Mouse (Mus musculus): ENCODE data around the gene Tgfb3. TPM values are rescaled to one million over a fixed set of nuclear protein-coding genes. Genes with fewer than 3 reads are reported as not detected.

Gene Tgfb3
- polyA plus RNA-seq, 1 experiment from 2014 or later = 24.2 TPM

DNA sequence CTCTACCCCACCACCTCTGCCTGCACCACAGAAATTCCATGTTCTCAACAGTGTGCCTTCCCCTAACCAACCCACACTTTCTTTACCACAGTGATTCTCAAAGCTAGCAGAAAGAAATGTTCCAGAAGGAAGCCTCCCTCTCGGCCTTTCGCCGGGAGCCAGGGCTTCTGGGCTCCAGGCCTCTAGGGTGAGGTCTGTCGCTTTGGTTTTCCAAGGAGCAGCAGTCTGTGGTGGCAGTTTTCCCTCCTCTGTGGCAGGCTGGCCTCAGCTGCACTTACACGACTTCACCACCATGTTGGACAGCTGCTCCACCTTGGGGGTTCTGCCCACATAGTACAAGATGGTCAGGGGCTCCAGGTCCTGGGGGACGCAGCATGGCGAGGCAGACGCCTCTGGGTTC lies 21.3 kb downstream of the Tgfb3 start:
- Histone ChIP-seq H3K9ac (no peak overlapping the region), H3K4me3 (no peak overlapping the region), H3K27ac (ENCODE audit: poor library complexity, severe bottlenecking) (no peak overlapping the region), H3K9me3 (replicated peaks) (no peaks in the 10 kb centered on the region), H3K4me2 (no peak overlapping the region), H3K36me3 (peaks cover 54% of the 10 kb centered on the region), H3K4me1 (replicated peaks) (no peaks in the 10 kb centered on the region), H3K27me3 (replicated peaks) (no peaks in the 10 kb centered on the region)
- ATAC-seq (ENCODE audit: insufficient number of reproducible peaks, low FRiP score) = no peak
- WGBS = 81% methylated on average over 8 of the region's 8 CpGs

DNA sequence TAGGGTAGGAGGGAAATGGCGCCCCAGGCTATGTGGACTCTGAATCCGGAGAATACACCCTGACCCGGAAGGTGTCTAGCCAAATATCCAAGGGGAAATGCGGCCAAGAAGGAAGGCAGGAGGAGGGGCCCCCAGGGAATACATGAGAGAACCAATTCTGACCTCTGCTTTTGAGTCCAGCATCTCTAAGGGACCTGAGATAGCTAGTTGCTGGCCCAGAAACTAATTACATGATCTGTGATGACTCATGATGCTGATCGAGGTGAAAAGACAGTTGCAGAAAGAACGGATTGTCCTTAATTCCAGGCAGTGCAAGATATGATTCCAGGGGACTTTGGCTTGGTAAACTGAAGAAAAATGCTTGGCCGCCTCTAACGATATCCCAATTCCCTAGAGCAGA lies 21.9 kb downstream of the Tgfb3 start:
- no peak for ATAC-seq (ENCODE audit: insufficient number of reproducible peaks, low FRiP score)
- no peak overlapping the region for H3K4me2 ChIP-seq
- no peak overlapping the region for H3K4me3 ChIP-seq
- no peak overlapping the region for H3K27ac ChIP-seq (ENCODE audit: poor library complexity, severe bottlenecking)
- WGBS = 86% methylated on average over 8 of the region's 8 CpGs
- H3K9me3 ChIP-seq (replicated peaks) = no peaks in the 10 kb centered on the region
- no peak overlapping the region for H3K9ac ChIP-seq
- H3K27me3 ChIP-seq (replicated peaks) = no peaks in the 10 kb centered on the region
- no peaks in the 10 kb centered on the region for H3K4me1 ChIP-seq (replicated peaks)
- peaks cover 48% of the 10 kb centered on the region for H3K36me3 ChIP-seq

DNA sequence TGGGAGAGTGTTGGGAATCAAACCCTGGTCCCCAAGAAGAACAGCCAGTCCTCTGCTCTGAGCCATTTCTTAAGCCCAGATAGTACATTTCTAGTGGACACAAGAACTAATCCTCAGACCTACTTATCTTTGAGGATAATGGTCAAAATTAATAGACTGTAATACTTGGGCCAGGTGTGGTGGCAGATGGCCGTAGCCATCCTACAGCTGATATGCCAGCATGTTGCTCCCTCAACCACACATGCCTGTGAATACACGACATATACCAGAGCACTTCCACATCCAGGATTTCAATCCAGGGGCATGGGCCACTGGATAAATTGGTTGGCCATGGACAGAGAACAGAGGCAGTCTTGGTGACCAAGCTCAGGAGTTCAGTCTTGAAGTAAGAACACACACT lies 23.5 kb downstream of the Tgfb3 start:
- peaks cover 7% of the 10 kb centered on the region; the same call in 1 of the 2 replicates for H3K4me1 ChIP-seq (replicated peaks)
- H3K36me3 ChIP-seq = peaks cover 44% of the 10 kb centered on the region
- no peak overlapping the region for H3K27ac ChIP-seq (ENCODE audit: poor library complexity, severe bottlenecking)
- 92% methylated on average over 2 of the region's 2 CpGs for WGBS
- no peak for ATAC-seq (ENCODE audit: insufficient number of reproducible peaks, low FRiP score)
- H3K9me3 ChIP-seq (replicated peaks) = no peaks in the 10 kb centered on the region
- no peaks in the 10 kb centered on the region for H3K27me3 ChIP-seq (replicated peaks)
- no peak overlapping the region for H3K4me3 ChIP-seq
- no peak overlapping the region for H3K9ac ChIP-seq
- no peak overlapping the region for H3K4me2 ChIP-seq

DNA sequence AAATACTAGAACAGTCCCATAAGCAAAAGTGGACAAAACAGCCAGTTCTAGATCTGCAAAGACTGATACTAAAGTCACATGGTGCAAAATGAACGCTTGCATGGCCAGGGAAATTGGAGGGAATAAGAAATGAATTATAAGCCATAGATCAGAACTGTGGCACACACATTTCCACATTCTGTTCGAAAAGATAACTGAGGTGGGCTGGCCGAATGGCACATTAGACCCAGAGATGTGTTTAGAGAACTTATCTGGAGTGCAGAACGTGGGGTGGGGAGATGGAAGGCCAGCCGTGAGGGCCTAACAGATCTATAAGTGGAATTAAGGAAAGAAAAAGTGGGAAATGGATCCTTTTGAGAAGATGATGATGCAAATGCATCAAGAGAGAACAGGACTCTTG lies 27.4 kb downstream of the Tgfb3 start:
- Histone ChIP-seq H3K9ac (no peak overlapping the region), H3K27me3 (replicated peaks) (no peaks in the 10 kb centered on the region), H3K27ac (ENCODE audit: poor library complexity, severe bottlenecking) (no peak overlapping the region), H3K4me1 (replicated peaks) (peaks cover 17% of the 10 kb centered on the region; the same call in 1 of the 2 replicates), H3K4me3 (no peak overlapping the region), H3K36me3 (peaks cover 16% of the 10 kb centered on the region), H3K9me3 (replicated peaks) (no peaks in the 10 kb centered on the region), H3K4me2 (no peak overlapping the region)
- ATAC-seq (ENCODE audit: insufficient number of reproducible peaks, low FRiP score) = no peak
- 80% methylated on average over 5 of the region's 5 CpGs for WGBS

DNA sequence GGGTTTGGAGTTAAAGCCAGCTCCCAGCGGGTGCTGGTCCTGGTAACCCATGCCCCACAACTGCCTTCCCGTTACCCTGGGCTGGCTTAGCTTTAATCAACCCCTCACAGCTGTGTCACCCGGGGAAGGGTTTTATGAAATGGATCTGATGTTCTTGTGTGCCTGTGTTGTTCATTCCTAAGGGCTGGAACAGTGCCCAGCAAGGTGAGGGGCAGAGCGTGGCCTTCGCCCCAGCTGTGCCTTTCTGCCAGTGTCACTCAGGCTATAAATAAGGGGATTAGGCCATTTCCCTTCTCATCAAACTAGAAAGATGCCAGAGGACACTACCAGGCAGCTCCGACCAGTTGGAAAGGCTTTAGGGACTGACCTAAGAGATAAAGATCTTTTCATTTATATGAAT lies 29.0 kb downstream of the Tgfb3 start:
- H3K36me3 ChIP-seq = 0 out of 2 replicates have a peak, but pooled peaks cover 2% of the 10 kb centered on the region
- 78% methylated on average over 6 of the region's 6 CpGs for WGBS

DNA sequence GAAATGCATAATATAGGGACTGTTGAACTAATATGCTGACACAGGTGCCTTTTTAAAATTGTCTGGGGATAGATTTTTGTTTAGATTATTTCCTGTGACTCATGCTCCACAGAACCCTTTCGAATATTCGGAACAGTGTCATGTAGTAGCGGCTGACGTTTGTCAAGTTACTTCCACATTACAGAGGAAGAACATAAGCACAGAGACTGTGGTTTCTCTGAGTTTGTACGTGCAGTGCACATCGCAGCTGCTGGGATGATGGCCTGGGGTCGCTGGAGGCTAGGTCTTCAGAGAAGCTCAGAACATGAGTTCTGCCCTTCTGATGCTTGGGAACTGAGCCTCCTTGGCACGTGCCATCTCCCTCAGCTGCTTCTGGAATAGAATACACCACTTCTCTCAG lies 31.5 kb downstream of the Tgfb3 start:
- H3K4me3 ChIP-seq = no peak overlapping the region
- no peaks in the 10 kb centered on the region for H3K27me3 ChIP-seq (replicated peaks)
- H3K27ac ChIP-seq (ENCODE audit: poor library complexity, severe bottlenecking) = no peak overlapping the region
- H3K9me3 ChIP-seq (replicated peaks) = peaks cover 12% of the 10 kb centered on the region; the same call in 1 of the 2 replicates
- no peak for ATAC-seq (ENCODE audit: insufficient number of reproducible peaks, low FRiP score)
- H3K4me2 ChIP-seq = no peak overlapping the region
- peaks cover 17% of the 10 kb centered on the region; the same call in 1 of the 2 replicates for H3K4me1 ChIP-seq (replicated peaks)
- 81% methylated on average over 8 of the region's 8 CpGs for WGBS
- H3K36me3 ChIP-seq = peaks cover 10% of the 10 kb centered on the region
- H3K9ac ChIP-seq = no peak overlapping the region

More for the DNA sequence above, 29.0 kb downstream of the Tgfb3 start:
- Histone ChIP-seq H3K27me3 (replicated peaks) (no peaks in the 10 kb centered on the region), H3K9me3 (replicated peaks) (no peaks in the 10 kb centered on the region), H3K4me2 (no peak overlapping the region), H3K4me3 (no peak overlapping the region), H3K4me1 (replicated peaks) (peaks cover 17% of the 10 kb centered on the region; the same call in 1 of the 2 replicates), H3K9ac (no peak overlapping the region), H3K27ac (ENCODE audit: poor library complexity, severe bottlenecking) (no peak overlapping the region)
- ATAC-seq (ENCODE audit: insufficient number of reproducible peaks, low FRiP score) = no peak

DNA sequence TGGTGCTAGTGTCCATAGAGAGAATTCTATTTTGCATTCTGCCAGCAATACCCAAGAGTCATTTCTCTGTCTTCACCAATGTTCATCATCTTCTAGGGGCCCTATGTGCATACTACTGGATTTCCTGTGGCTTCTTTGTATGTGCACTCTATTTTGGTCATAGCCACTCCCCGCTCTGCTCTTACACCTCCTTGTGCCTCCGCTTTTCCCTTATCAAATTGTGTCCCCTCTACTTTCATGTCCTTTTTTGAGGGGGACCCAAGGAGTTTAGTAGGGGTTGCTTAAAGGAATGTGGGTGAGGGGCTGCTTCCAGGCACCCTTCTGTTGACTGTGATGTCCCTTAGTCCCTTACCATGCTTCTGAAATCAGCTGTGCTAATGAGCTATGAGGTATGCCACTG lies 32.1 kb downstream of the Tgfb3 start:
- H3K36me3 ChIP-seq = peaks cover 10% of the 10 kb centered on the region
- no peak overlapping the region for H3K27ac ChIP-seq (ENCODE audit: poor library complexity, severe bottlenecking)
- H3K4me3 ChIP-seq = no peak overlapping the region
- H3K27me3 ChIP-seq (replicated peaks) = no peaks in the 10 kb centered on the region
- 83% methylated on average over 2 of the region's 2 CpGs for WGBS
- H3K4me2 ChIP-seq = no peak overlapping the region
- H3K4me1 ChIP-seq (replicated peaks) = peaks cover 17% of the 10 kb centered on the region; the same call in 1 of the 2 replicates
- ATAC-seq (ENCODE audit: insufficient number of reproducible peaks, low FRiP score) = no peak
- H3K9ac ChIP-seq = no peak overlapping the region
- H3K9me3 ChIP-seq (replicated peaks) = peaks cover 12% of the 10 kb centered on the region; the same call in 1 of the 2 replicates

DNA sequence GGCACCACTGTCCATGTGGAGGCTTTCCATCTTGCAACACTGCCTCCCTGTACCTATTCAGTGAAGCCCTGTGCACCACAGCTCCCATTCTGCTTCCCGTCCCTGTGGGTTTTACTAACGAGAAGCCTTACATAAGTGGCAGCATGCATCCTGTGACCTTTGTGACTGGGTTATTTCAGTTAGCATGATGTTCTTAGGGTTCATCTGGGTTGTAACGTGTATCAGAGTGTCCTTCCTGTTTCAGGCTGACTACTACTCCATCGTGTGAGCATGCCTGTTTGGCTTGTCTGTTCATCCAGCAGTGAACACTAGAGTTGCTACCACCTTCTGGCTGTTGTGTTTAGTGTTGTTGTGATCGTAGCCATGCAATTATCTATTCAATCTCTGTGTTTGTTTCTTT lies 32.7 kb downstream of the Tgfb3 start:
- no peak for ATAC-seq (ENCODE audit: insufficient number of reproducible peaks, low FRiP score)
- Histone ChIP-seq H3K4me1 (replicated peaks) (peaks cover 15% of the 10 kb centered on the region; the same call in 1 of the 2 replicates), H3K4me3 (no peak overlapping the region), H3K36me3 (peaks cover 10% of the 10 kb centered on the region), H3K9me3 (replicated peaks) (peaks cover 12% of the 10 kb centered on the region; the same call in 1 of the 2 replicates), H3K4me2 (no peak overlapping the region), H3K9ac (no peak overlapping the region), H3K27ac (ENCODE audit: poor library complexity, severe bottlenecking) (no peak overlapping the region), H3K27me3 (replicated peaks) (no peaks in the 10 kb centered on the region)
- WGBS = 80% methylated on average over 5 of the region's 5 CpGs

DNA sequence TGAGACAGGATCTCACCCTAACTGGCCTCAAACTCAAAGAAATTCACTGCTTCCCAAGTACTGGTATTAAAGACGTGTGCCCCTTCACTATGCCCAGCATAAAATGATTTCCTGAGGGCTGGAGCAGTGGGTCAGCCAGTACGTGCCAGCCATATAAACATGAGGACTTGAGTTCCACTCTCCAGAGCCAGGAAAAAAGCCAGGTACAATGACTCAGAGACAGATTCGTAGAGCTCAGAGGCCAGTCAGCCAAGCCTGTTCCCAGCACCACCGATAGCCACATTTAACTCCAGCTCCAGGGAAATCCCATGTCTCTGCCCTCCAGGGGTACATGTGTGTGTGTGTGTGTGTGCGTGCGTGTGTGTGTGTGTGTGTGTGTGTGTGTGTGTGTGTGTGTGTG lies 39.1 kb downstream of the Tgfb3 start:
- Histone ChIP-seq H3K27ac (ENCODE audit: poor library complexity, severe bottlenecking) (peak overlapping the region; percentile 55; the same call in 1 of the 2 replicates), H3K9ac (no peak overlapping the region), H3K27me3 (replicated peaks) (no peaks in the 10 kb centered on the region), H3K4me3 (no peak overlapping the region), H3K4me2 (no peak overlapping the region), H3K9me3 (replicated peaks) (peaks cover 12% of the 10 kb centered on the region; the same call in 1 of the 2 replicates), H3K36me3 (peaks cover 10% of the 10 kb centered on the region), H3K4me1 (replicated peaks) (peaks cover 31% of the 10 kb centered on the region)
- WGBS = 68% methylated on average over 6 of the region's 6 CpGs
- ATAC-seq (ENCODE audit: insufficient number of reproducible peaks, low FRiP score) = no peak

DNA sequence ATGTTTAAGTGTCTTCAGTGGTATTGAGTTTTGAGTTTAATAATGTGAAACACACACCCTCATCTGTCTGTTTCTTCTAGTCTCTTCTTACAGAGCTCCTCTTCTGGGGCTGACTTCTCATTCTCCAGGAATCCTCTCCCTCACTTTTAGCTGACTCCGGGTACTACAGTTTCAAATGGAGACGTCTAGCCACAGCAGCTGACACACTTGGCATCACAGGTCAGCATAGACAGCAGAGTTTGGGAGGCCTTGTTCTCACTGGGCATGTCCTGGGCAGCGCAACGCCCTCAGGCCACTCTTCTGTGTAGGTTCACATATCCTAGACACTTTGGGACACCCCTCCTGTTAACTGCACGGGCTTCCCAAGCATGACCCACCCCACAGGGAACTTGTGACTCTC lies 39.8 kb downstream of the Tgfb3 start:
- Histone ChIP-seq H3K27ac (ENCODE audit: poor library complexity, severe bottlenecking) (no peak overlapping the region), H3K4me3 (no peak overlapping the region), H3K4me2 (no peak overlapping the region), H3K4me1 (replicated peaks) (peaks cover 31% of the 10 kb centered on the region), H3K36me3 (peaks cover 10% of the 10 kb centered on the region), H3K9me3 (replicated peaks) (peaks cover 12% of the 10 kb centered on the region; the same call in 1 of the 2 replicates), H3K9ac (no peak overlapping the region), H3K27me3 (replicated peaks) (no peaks in the 10 kb centered on the region)
- WGBS = 76% methylated on average over 5 of the region's 5 CpGs
- no peak for ATAC-seq (ENCODE audit: insufficient number of reproducible peaks, low FRiP score)

DNA sequence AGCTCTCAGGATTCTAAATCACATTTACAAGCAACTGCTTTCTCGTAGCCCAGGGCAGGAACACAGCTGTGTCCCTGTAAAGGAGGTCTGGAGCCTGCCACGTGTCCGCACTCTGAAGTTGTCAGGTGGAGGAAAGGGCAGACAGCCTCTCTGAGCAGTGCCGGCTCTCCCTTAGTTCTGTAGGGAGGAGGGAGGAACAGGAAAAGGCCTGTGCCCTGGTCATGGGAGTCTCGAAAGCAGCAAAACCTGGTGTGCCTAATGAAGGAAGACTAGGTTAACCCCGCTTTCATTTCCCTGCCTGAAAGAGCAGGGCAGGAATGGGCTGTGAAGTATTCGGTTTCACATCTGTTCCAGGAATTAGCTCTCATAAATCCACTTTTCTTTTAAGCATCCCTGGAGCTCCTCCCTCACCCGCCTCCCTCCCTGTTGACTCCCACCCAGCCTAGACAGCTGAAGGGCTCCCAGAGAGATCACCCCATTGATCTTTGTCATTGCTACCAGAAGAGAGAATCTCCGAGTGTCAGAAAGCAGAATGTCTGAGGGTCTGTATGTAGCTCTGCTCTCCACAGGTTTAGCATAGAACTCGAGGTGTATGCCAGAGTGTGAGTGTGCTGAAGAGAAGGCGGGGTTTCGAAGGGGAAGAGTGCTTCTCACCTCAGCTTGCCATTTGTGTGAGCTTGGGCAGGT lies 41.5 kb downstream of the Tgfb3 start:
- Histone ChIP-seq H3K9me3 (replicated peaks) (no peaks in the 10 kb centered on the region), H3K36me3 (no peaks in the 10 kb centered on the region; the same call in 1 of the 2 replicates), H3K9ac (peak overlapping the region; percentile 44; the same call in 1 of the 2 replicates), H3K4me2 (0 out of 2 replicates have a peak overlapping the region, but pooled peaks have one; percentile 5), H3K4me3 (no peak overlapping the region), H3K27ac (ENCODE audit: poor library complexity, severe bottlenecking) (peak overlapping the region; percentile 50), H3K27me3 (replicated peaks) (no peaks in the 10 kb centered on the region), H3K4me1 (replicated peaks) (peaks cover 43% of the 10 kb centered on the region)
- 34% methylated on average over 12 of the region's 12 CpGs for WGBS
- ATAC-seq (ENCODE audit: insufficient number of reproducible peaks, low FRiP score) = no peak; the same call in 1 of the 2 replicates
